Mouse (Mus musculus): ENCODE results near the gene Zfp503. TPM values are rescaled to one million over a fixed set of nuclear protein-coding genes. Genes with fewer than 3 reads are reported as not detected.

Gene Zfp503
- polyA plus RNA-seq (2017; shearing (Covaris generic)), result not detected

DNA sequence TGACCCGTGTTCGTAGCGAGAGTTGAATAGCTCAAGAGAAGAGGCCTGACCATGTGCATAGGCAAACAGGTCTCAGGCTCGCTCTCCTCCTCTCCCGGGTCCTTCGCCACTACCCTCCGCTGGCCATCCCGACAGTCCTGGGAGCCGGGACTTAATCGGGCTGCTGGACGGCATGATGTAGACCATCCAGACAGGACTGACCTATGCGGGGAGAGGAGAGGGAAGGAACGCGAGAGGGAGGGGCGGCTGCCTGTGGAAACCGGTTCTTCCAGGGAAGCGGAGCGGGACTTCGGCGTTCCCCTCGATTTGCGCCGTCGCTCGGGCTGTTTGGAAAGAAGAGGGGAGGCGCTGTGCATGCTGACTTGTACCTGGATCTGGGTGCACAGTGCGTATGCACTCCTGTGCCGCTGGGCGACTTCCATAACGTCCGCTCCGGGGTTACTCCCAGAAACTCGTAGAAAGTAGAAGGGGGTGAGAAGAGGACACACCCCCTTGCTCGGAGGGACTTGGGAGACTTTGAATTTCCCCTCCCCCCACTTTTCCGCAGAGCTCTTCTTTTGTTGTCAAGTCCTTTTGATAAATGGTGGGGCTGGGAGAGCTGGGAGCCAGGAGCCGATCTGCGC is at the start of gene Zfp503:
Gene Zfp503, minus strand, starts transcription at position 311 of the 623 bp plus-strand sequence.
- no peak for ATAC-seq

GRCm38 (mm10) chr14:22037498-22038131 is 48.2 kb upstream of the Zfp503 start:
- no peak for ATAC-seq

DNA sequence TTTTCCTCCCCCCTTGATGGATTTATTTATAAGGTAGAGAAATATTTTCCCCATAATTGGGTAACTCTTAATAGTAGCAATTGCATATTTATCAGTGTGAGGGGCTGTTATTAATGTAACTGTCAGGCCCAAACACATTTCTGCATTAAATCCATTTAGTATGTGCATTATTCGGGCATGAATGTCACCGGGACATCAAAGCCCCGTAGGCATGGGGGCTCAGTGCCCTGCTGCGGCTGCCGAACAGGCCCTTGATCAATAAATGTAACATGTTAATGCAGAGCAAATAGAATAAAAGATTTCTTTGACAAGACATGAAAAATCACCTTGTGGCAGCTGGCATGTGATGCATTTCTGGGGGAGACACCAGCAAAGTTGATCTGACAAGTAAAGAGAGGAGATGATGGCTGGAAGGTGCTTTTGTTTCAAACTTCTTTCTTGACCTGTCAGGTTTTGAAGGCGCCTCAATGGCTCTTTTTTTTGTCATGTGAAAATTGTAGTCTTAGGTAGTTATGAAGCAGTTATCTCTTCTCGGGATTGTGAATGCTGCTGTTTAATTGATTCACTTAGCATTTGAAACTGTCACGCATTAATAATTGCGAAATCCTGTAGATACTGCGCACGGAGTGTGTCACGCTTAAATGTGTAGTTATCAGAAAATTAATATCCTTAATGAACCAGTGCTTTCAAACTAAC is 47.5 kb upstream of the Zfp503 start:
- no peak for ATAC-seq

DNA sequence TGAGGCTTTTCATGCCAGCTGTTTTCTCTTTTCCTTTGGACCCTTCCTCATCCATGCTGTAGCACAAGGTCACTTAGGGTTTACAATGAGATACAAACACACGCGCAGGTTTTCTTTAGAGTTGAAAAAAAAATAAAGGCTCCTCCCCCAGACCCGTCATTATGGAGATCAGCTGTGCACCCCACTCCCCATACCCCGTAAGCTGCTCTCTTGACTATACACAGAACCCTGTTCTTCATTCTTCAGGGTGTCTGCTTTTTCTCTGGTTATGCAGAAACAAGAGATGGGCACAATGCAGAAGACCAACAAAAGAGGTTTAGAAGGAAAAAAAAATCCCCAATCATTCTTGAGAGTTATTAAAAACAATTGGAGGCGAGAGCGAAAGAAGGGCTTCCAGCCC is 46.9 kb upstream of the Zfp503 start:
- ATAC-seq, result no peak

GRCm38 (mm10) chr14:22035900-22036299 is 46.5 kb upstream of the Zfp503 start:
- no peak for ATAC-seq

GRCm38 (mm10) chr14:22023533-22023932 is 34.1 kb upstream of the Zfp503 start:
- no peak for ATAC-seq

- ATAC-seq, result no peak
Observed at GRCm38 (mm10) chr14:22020885-22021284, 31.5 kb upstream of the Zfp503 start.

GRCm38 (mm10) chr14:22019949-22020845 is 30.8 kb upstream of the Zfp503 start:
- ATAC-seq, result no peak

DNA sequence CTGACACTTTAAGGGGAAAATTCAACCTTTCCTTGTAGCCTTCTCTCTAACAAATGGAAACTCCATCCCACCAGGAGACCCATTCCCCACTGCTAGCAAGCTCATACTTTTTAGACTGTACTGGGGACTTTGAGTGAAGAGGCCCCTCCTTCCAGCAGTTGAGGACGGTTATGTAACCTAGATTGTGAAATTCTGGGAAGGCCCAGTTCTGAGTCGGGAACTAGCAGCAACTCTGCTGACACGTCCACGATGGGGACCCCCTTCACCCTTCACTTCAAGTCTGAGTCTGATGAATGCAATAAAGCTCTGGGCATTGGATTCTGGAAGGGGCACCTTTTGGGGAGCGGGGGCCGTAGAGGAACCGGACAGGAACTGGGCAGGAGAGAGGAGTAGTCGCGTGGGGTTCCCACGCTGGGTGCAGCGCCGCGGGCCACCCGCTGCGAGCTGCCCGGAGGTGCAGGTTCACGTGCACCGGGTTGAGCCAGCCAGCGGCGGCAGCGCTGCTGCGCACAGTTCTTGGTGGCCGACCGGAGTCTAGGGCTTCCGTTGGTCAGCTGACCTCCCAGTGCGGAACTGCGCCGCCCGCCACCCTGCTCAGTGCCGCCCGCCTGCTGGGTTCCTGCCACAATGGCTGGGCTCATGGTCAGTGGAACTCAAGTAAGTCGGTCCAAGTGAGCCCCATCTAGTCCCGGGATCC is 30.0 kb upstream of the Zfp503 start, which contains the start of gene Lrmda:
Gene Lrmda, plus strand, starts transcription at position 461 of the 697 bp plus-strand sequence.
- no peak for ATAC-seq

GRCm38 (mm10) chr14:22017011-22017410 is 27.6 kb upstream of the Zfp503 start:
- ATAC-seq, result no peak

DNA sequence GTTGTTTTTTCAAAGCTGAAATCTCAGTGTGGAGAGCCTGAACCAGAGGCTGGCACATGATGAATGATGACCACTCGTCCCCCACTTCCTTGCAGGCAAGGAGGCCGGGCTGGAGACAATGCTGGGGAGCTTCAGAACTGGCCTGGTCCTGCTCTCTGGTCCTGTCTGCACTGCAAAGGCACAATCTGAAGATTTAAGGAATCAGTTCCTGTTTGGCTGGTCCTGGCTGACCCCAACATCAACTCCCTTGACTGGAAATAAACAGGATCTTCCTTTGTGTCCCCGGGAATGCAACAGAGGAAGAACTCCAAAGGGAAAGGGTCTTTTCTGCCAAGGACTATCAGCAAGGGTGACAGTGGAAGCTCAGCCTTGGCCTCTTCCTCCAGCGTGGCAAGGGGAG is 25.4 kb upstream of the Zfp503 start:
- no peak for ATAC-seq

GRCm38 (mm10) chr14:22014315-22014714 is 24.9 kb upstream of the Zfp503 start:
- ATAC-seq, result no peak

GRCm38 (mm10) chr14:22007006-22007405 is 17.6 kb upstream of the Zfp503 start:
- ATAC-seq, result no peak

- ATAC-seq, result no peak
Observed at GRCm38 (mm10) chr14:22004943-22005342, 15.5 kb upstream of the Zfp503 start.

GRCm38 (mm10) chr14:22003631-22004030 is 14.2 kb upstream of the Zfp503 start:
- ATAC-seq, result no peak

GRCm38 (mm10) chr14:22003231-22003630 is 13.8 kb upstream of the Zfp503 start:
- ATAC-seq, result no peak

DNA sequence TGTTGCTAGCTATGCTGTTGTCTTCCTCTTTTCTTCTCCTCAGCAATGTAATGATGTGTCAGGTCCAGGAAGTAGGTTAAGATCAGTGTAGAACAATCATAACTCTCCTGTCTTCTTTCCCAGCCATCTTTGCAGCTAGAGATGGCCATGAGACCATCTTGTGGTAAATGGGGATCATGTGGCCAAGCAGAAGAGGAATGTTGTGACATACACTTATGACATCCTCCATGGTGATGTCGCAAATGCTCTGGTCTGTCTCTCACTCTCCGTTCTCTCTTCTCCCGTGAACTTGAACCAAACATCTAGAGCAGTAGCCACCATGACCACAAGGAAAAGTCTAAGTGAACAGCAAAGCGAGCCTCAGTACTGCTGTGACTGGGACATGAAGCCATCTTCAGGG is 10.2 kb upstream of the Zfp503 start:
- ATAC-seq, result no peak

DNA sequence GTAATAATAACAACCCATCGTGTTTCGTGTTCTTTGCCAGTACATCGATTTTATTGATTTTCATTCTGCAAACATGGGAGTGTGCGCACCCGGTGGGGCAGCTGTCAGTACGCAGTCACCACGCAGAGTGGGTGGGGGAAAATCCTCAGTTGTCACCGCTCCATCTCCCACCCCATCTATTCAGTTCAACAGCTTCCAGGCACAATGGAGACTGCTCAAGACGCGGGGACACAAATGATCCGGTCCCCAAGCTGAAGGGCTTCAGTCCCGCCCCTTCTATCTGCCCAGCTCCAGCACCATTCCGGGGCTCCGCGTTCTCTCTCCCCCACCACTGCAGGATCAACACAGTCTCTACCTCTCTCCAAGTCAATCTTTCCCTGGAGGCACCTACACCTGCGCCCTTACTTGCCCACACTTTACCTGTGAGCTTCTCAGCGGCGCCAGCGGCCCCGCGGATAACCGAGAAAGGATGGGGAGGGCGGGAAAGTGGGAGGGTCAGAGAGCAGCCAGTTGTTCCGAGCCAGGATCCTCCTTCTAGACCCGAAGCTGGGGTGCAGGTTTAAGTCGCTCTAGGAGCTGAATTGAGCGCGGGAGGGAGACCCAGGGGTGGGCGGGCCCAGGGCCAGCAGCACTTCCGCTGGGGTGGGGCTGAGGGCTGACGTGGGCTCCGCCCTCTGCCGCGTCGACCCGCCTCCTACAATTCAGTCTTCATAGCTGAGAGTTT is 5.8 kb upstream of the Zfp503 start:
- ATAC-seq, result peak; percentile 73

DNA sequence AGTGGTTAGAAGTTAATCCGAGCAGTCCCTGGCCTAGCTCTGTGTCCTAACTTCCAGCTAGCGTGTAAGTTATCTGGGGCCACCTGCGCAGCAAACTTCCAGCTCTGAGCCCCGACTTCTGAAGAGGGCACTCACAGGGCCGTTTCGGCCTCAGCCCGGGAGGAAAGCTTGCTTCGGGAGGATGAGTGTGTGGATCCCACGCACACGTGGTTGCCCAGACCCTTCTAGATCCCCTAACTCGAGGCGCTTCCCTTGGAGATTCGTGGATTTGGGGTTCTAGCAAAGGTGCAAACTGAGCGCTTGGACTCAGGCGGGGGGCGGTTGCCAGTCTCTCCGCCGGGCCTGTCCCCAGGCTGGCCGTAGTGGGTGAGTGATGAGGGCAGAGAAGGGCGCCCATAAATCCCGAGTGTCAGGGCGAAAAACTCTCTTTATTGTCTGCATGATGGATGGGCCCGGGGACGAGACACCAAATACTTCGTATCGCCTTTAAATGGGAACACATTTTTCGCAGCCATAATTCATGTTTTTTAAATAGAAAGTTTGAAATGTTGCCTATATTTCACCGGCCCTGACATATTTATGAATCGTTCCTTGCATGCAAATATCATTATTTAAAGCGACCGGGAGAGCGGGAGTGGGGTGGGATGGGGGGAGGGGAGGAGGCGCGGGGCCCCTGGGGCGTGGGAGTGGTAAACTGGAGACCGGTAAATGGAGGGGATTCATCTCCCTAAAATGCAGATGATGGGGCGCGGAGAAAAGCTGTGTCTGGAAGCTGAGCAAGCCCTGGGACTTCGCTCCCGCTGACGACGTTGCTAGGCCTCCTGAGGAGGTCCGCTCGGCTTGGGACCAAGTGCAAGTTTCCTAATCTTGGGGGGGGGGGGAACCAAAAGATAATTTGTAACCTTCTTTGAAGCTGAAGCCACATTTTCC is 4.9 kb upstream of the Zfp503 start:
- ATAC-seq, result no peak

All from activated CD4-positive, CD25-positive, alpha-beta regulatory T cell, adult 4 months (primary cell).